Mouse (Mus musculus): ENCODE measurements around the gene Dip2b.

The Dip2b gene

GRCm38 (mm10) chr15:100038470-100038971 lies at the start of gene Dip2b:
Gene Dip2b (plus strand): TSS chr15:100038664.
- DNase-seq (ENCODE audit: low spot score): peak; percentile 100

GRCm38 (mm10) chr15:99993100-99993499 lies 45.4 kb upstream of the Dip2b start:
- DNase-seq (ENCODE audit: low spot score): no peak

- DNase-seq (ENCODE audit: low spot score): no peak
Observed at GRCm38 (mm10) chr15:99997114-99997804, 41.2 kb upstream of the Dip2b start.

- no peak for DNase-seq (ENCODE audit: low spot score)
Observed at GRCm38 (mm10) chr15:99999390-99999789, 39.1 kb upstream of the Dip2b start.

GRCm38 (mm10) chr15:100004677-100005273 lies 33.7 kb upstream of the Dip2b start:
- DNase-seq (ENCODE audit: low spot score): no peak

- DNase-seq (ENCODE audit: low spot score): no peak
Observed at GRCm38 (mm10) chr15:100006180-100006579, 32.3 kb upstream of the Dip2b start.

- DNase-seq (ENCODE audit: low spot score): no peak
Observed at GRCm38 (mm10) chr15:100018280-100018899, 20.1 kb upstream of the Dip2b start.

GRCm38 (mm10) chr15:100021175-100021574 lies 17.3 kb upstream of the Dip2b start:
- DNase-seq (ENCODE audit: low spot score): no peak

GRCm38 (mm10) chr15:100022923-100023322 lies 15.5 kb upstream of the Dip2b start:
- DNase-seq (ENCODE audit: low spot score): peak; percentile 31

GRCm38 (mm10) chr15:100025076-100025834 lies 13.2 kb upstream of the Dip2b start:
- DNase-seq (ENCODE audit: low spot score): no peak

GRCm38 (mm10) chr15:100028133-100028532 lies 10.3 kb upstream of the Dip2b start:
- DNase-seq (ENCODE audit: low spot score): no peak

GRCm38 (mm10) chr15:100029497-100029896 lies 9.0 kb upstream of the Dip2b start:
- DNase-seq (ENCODE audit: low spot score): no peak

GRCm38 (mm10) chr15:100029900-100030299 lies 8.6 kb upstream of the Dip2b start:
- DNase-seq (ENCODE audit: low spot score): no peak

- DNase-seq (ENCODE audit: low spot score): no peak
Observed at GRCm38 (mm10) chr15:100032546-100032945, 5.9 kb upstream of the Dip2b start.

GRCm38 (mm10) chr15:100039001-100039701 lies 687 bp downstream of the Dip2b start:
- peak; percentile 36 for DNase-seq (ENCODE audit: low spot score)

GRCm38 (mm10) chr15:100040541-100041266 lies 2.2 kb downstream of the Dip2b start:
- no peak for DNase-seq (ENCODE audit: low spot score)

GRCm38 (mm10) chr15:100041267-100042047 lies 3.0 kb downstream of the Dip2b start:
- DNase-seq (ENCODE audit: low spot score): no peak

- DNase-seq (ENCODE audit: low spot score): no peak
Observed at GRCm38 (mm10) chr15:100042048-100042400, 3.6 kb downstream of the Dip2b start.

- DNase-seq (ENCODE audit: low spot score): no peak
Observed at GRCm38 (mm10) chr15:100045576-100045975, 7.1 kb downstream of the Dip2b start.

- DNase-seq (ENCODE audit: low spot score): no peak
Observed at GRCm38 (mm10) chr15:100049496-100050087, 11.1 kb downstream of the Dip2b start.

Data from urinary bladder, postnatal 25 days (tissue).